Mouse (Mus musculus) forebrain, embryonic 13.5 days (tissue): ENCODE measurements around the gene Gm29133. TPM values are rescaled to one million over a fixed set of nuclear protein-coding genes. Genes with fewer than 3 reads are reported as not detected.

Experiments
- ATAC-seq: fragments of 200-750 bp; cut with Nextera tagmentation; 2 replicates; pipeline ENCODE4 v1.8.0; 2017
- H3K27ac ChIP-seq: fragments of 300-500 bp; sonication (generic); 2 replicates; pipeline ENCODE4 v1.5.1; 2015; ENCODE audit warnings: inconsistent platforms, mild to moderate bottlenecking, moderate library complexity
- H3K27me3 ChIP-seq: fragments of 300-500 bp; sonication (generic); 2 replicates; pipeline ENCODE4 v1.6.1; 2015; ENCODE audit warnings: mild to moderate bottlenecking, inconsistent platforms
- H3K36me3 ChIP-seq: fragments of 300-500 bp; sonication (generic); 2 replicates; pipeline ENCODE4 v1.6.1; 2015; ENCODE audit warnings: mild to moderate bottlenecking, inconsistent platforms; ENCODE audit not compliant: poor library complexity, severe bottlenecking
- H3K4me1 ChIP-seq: fragments of 300-500 bp; sonication (generic); 2 replicates; pipeline ENCODE4 v1.6.1; 2015; ENCODE audit warnings: inconsistent platforms
- H3K4me2 ChIP-seq: fragments of 300-500 bp; sonication (generic); 2 replicates; pipeline ENCODE4 v1.6.1; 2015; ENCODE audit warnings: inconsistent platforms, mild to moderate bottlenecking, moderate library complexity
- H3K4me3 ChIP-seq: fragments of 300-500 bp; sonication (generic); 2 replicates; pipeline ENCODE4 v1.5.1; 2015; ENCODE audit warnings: mild to moderate bottlenecking, inconsistent platforms
- H3K9ac ChIP-seq: fragments of 300-500 bp; sonication (generic); 2 replicates; pipeline ENCODE4 v1.6.1; 2015; ENCODE audit warnings: mild to moderate bottlenecking, inconsistent platforms
- H3K9me3 ChIP-seq: fragments of 300-500 bp; sonication (generic); replicated peaks from 2 replicates; pipeline ENCODE4 v1.6.1; 2016; ENCODE audit warnings: inconsistent platforms
- WGBS: fragments of 180-500 bp; shearing (Covaris S2); methylation state at CpG from one replicate; pipeline ENCODE4 v1.1.7; 2015; 5-methylcytosine and 5-hydroxymethylcytosine counted together
- polyA plus RNA-seq: library from polyadenylated mRNA; unstranded; fragments of >200 nt; fragmentation: Nextera tagmentation; extraction: Ambion mirVana; gene quantifications from 2 replicates; pipeline ENCODE4 v1.2.1, GENCODE M21; 2015

The Gm29133 gene
- polyA plus RNA-seq, 1 experiment from 2014 or later = not detected

- ATAC-seq = no peak
- Histone ChIP-seq H3K4me3 (no peak overlapping the region), H3K4me2 (no peak overlapping the region), H3K9ac (no peak overlapping the region), H3K9me3 (no peaks in the 10 kb centered on the region), H3K4me1 (no peaks in the 10 kb centered on the region), H3K36me3 (no peaks in the 10 kb centered on the region), H3K27me3 (no peaks in the 10 kb centered on the region), H3K27ac (no peak overlapping the region)
- WGBS = 94% methylated on average over 1 of the region's 1 CpGs
Observed at GRCm38 (mm10) chr3:75823934-75824333, 75.9 kb downstream of the Gm29133 start.

- no peak for ATAC-seq
- Histone ChIP-seq H3K4me2 (no peak overlapping the region), H3K36me3 (no peaks in the 10 kb centered on the region), H3K27me3 (no peaks in the 10 kb centered on the region), H3K27ac (no peak overlapping the region), H3K9ac (no peak overlapping the region), H3K4me1 (no peaks in the 10 kb centered on the region), H3K4me3 (no peak overlapping the region), H3K9me3 (no peaks in the 10 kb centered on the region)
- 95% methylated on average over 1 of the region's 1 CpGs for WGBS
Observed at GRCm38 (mm10) chr3:75824458-75824857, 76.5 kb downstream of the Gm29133 start.

- no peaks in the 10 kb centered on the region for H3K27me3 ChIP-seq
- H3K36me3 ChIP-seq = no peaks in the 10 kb centered on the region
- H3K4me1 ChIP-seq = no peaks in the 10 kb centered on the region
- H3K27ac ChIP-seq = no peak overlapping the region
- ATAC-seq = no peak
- H3K9me3 ChIP-seq = no peaks in the 10 kb centered on the region
- no peak overlapping the region for H3K4me3 ChIP-seq
- H3K9ac ChIP-seq = no peak overlapping the region
- WGBS = 92% methylated on average over 2 of the region's 2 CpGs
- H3K4me2 ChIP-seq = no peak overlapping the region
Observed at GRCm38 (mm10) chr3:75834827-75835226, 86.8 kb downstream of the Gm29133 start.

- ATAC-seq = no peak
- Histone ChIP-seq H3K36me3 (no peaks in the 10 kb centered on the region), H3K9ac (no peak overlapping the region), H3K9me3 (no peaks in the 10 kb centered on the region), H3K27ac (no peak overlapping the region), H3K4me1 (no peaks in the 10 kb centered on the region), H3K27me3 (no peaks in the 10 kb centered on the region), H3K4me3 (no peak overlapping the region), H3K4me2 (no peak overlapping the region)
- WGBS = 91% methylated on average over 5 of the region's 5 CpGs
Observed at GRCm38 (mm10) chr3:75835286-75835967, 87.4 kb downstream of the Gm29133 start.

Other genes with a start within 250 kb of the Gm29133 start
- gene Pdcd10, start 191.3 kb upstream of the Gm29133 start, polyA plus RNA-seq = 80.1 and 87.3 TPM in 2 replicates
- 67.7 and 76.3 TPM in 2 replicates for gene Serpini1, start 190.7 kb upstream of the Gm29133 start, polyA plus RNA-seq
- gene Golim4, start 208.8 kb downstream of the Gm29133 start, polyA plus RNA-seq = 38.5 and 39.6 TPM in 2 replicates